Mouse (Mus musculus) limb, embryonic 11.5 days (tissue): ENCODE results near the gene Tbc1d14. TPM values are rescaled to one million over a fixed set of nuclear protein-coding genes. Genes with fewer than 3 reads are reported as not detected.

ENCODE experiments used
- ATAC-seq: fragments of 200-750 bp; cut with Nextera tagmentation; 2 replicates; pipeline ENCODE4 v1.8.0; 2017; ENCODE audit warnings: low read depth; ENCODE audit not compliant: insufficient number of reproducible peaks, low FRiP score, low TSS enrichment
- DNase-seq: peaks from one replicate; pipeline ENCODE4 v3.0.0-alpha.2; 2015; ENCODE audit warnings: low spot score
- H3K27ac ChIP-seq: fragments of 300-500 bp; sonication (generic); replicated peaks from 2 replicates; pipeline ENCODE4 v1.5.1; 2014; ENCODE audit warnings: low read depth, mild to moderate bottlenecking, low read length
- H3K27me3 ChIP-seq: fragments of 300-500 bp; sonication (generic); 2 replicates; pipeline ENCODE4 v1.6.1; 2014; ENCODE audit warnings: mild to moderate bottlenecking, low read length, mixed read lengths; ENCODE audit not compliant: control insufficient read depth, insufficient read depth
- H3K36me3 ChIP-seq: fragments of 300-500 bp; sonication (generic); 2 replicates; pipeline ENCODE4 v1.6.1; 2014; ENCODE audit warnings: mild to moderate bottlenecking, low read length, moderate library complexity, mixed read lengths; ENCODE audit not compliant: control insufficient read depth, insufficient read depth
- H3K4me1 ChIP-seq: fragments of 300-500 bp; sonication (generic); 2 replicates; pipeline ENCODE4 v1.6.1; 2014; ENCODE audit warnings: low read length, mixed read lengths; ENCODE audit not compliant: control insufficient read depth, insufficient read depth
- H3K4me2 ChIP-seq: fragments of 300-500 bp; sonication (generic); 2 replicates; pipeline ENCODE4 v1.6.1; 2014; ENCODE audit warnings: low read depth, mild to moderate bottlenecking, moderate library complexity; ENCODE audit not compliant: severe bottlenecking
- H3K4me3 ChIP-seq: fragments of 300-500 bp; sonication (generic); 2 replicates; pipeline ENCODE4 v1.5.1; 2014; ENCODE audit warnings: low read depth, low read length
- H3K9ac ChIP-seq: fragments of 300-500 bp; sonication (generic); 2 replicates; pipeline ENCODE4 v1.6.1; 2014; ENCODE audit warnings: mild to moderate bottlenecking, low read length
- H3K9me3 ChIP-seq: fragments of 300-500 bp; sonication (generic); 2 replicates; pipeline ENCODE4 v1.6.1; 2016; ENCODE audit warnings: low read length; ENCODE audit not compliant: control insufficient read depth
- WGBS: fragments of 180-500 bp; shearing (Covaris S2); extraction: QIAGEN DNeasy Blood & Tissue Kit; methylation state at CpG from one replicate; pipeline ENCODE4 v1.1.7; 2014; 5-methylcytosine and 5-hydroxymethylcytosine counted together
- polyA plus RNA-seq: library from polyadenylated mRNA; unstranded; fragments of >200 nt; fragmentation: Nextera tagmentation; extraction: Ambion mirVana; gene quantifications from 2 replicates; pipeline ENCODE4 v1.2.1, GENCODE M21; 2014

The Tbc1d14 gene
- polyA plus RNA-seq, 1 experiment from 2014 or later = 37.7 TPM

DNA sequence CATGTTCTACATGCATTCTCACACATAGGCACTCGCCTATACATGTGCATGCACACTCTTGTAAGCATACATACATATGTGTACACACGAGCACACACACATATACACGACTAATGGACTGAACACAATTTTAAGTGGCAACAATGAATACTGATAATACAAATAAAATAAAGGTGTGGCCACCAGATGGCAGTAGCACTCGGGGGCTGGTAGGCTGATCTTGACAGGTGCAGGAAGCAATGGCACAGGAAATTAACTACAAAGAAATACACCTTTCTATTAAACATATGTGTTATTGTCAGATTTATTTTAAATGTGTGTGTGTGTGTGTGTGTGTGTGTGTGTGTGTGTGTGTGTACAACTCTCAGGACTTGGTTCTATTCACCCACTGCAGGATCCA, 134.2 kb downstream of the Tbc1d14 start:
- no peaks in the 10 kb centered on the region for H3K9me3 ChIP-seq
- no peak overlapping the region for H3K9ac ChIP-seq
- no peak overlapping the region for H3K4me3 ChIP-seq
- no peak overlapping the region for H3K27ac ChIP-seq
- no peaks in the 10 kb centered on the region for H3K27me3 ChIP-seq
- 14% methylated on average over 4 of the region's 4 CpGs for WGBS
- H3K4me1 ChIP-seq = no peaks in the 10 kb centered on the region
- no peaks in the 10 kb centered on the region for H3K36me3 ChIP-seq
- no peak overlapping the region for H3K4me2 ChIP-seq
- DNase-seq = peak; percentile 63
- ATAC-seq = no peak

DNA sequence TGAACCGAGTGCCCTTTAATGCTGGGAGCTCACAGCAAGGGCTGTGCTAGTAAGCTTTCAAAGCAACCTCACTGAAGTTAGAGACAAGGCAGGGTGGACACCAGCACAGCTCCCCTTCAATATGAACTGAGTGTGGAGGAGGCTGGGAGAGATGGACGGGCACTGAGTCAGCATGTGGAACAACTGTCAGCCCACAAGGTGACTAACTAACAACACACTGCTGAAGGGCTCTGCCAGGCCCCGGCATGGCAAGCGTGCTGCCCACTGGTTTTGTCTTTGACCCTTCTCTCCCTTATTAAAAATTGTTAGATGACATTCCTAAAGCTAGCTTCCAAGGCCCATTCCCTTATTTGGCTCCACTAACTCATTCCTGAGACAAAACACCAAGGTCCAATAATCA, 135.4 kb downstream of the Tbc1d14 start:
- H3K27ac ChIP-seq = no peak overlapping the region
- no peak for ATAC-seq

GRCm38 (mm10) chr5:36452821-36453220, 140.3 kb downstream of the Tbc1d14 start:
- DNase-seq (no peak), ATAC-seq (no peak)
- 84% methylated on average over 6 of the region's 6 CpGs for WGBS
- no peaks in the 10 kb centered on the region for H3K9me3 ChIP-seq
- H3K4me1 ChIP-seq = 0 out of 2 replicates have a peak, but pooled peaks cover 4% of the 10 kb centered on the region
- H3K4me3 ChIP-seq = no peak overlapping the region
- H3K27ac ChIP-seq = no peak overlapping the region
- H3K27me3 ChIP-seq = no peaks in the 10 kb centered on the region
- H3K9ac ChIP-seq = no peak overlapping the region
- no peak overlapping the region for H3K4me2 ChIP-seq
- H3K36me3 ChIP-seq = no peaks in the 10 kb centered on the region

More for the DNA sequence above, 135.4 kb downstream of the Tbc1d14 start:
- Histone ChIP-seq H3K36me3 (no peaks in the 10 kb centered on the region), H3K27me3 (no peaks in the 10 kb centered on the region), H3K4me1 (no peaks in the 10 kb centered on the region), H3K9ac (no peak overlapping the region), H3K4me2 (no peak overlapping the region), H3K9me3 (no peaks in the 10 kb centered on the region), H3K4me3 (no peak overlapping the region)
- no peak for DNase-seq
- 73% methylated on average over 4 of the region's 4 CpGs for WGBS

- 77% methylated on average over 10 of the region's 10 CpGs for WGBS
- Histone ChIP-seq H3K27ac (no peak overlapping the region), H3K9me3 (no peaks in the 10 kb centered on the region), H3K4me2 (no peak overlapping the region), H3K4me1 (0 out of 2 replicates have a peak, but pooled peaks cover 4% of the 10 kb centered on the region), H3K4me3 (no peak overlapping the region), H3K9ac (no peak overlapping the region), H3K27me3 (no peaks in the 10 kb centered on the region), H3K36me3 (no peaks in the 10 kb centered on the region)
- no peak for DNase-seq
- no peak for ATAC-seq
Observed at GRCm38 (mm10) chr5:36451872-36452389, 141.1 kb downstream of the Tbc1d14 start.

DNA sequence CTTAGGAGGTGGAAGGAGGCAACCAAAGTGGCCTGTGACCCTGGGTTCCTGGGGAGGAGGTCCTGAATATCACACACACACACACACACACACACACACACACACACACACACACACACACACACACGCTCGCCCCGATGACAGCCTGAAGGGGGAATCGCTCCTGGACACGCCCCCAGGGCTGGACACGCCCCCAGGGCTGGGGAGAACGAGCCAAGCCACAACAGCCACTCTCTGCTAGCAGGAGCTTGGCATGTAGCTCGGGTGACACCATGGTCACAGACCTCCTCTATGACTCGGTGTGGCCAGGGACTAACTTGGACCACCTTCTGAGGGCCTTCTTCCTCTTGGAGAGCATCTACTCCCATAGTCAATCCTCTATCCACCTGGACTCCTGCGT, 142.0 kb downstream of the Tbc1d14 start:
- Histone ChIP-seq H3K27me3 (no peaks in the 10 kb centered on the region), H3K4me3 (no peak overlapping the region), H3K36me3 (no peaks in the 10 kb centered on the region), H3K9me3 (no peaks in the 10 kb centered on the region), H3K4me1 (0 out of 2 replicates have a peak, but pooled peaks cover 4% of the 10 kb centered on the region), H3K27ac (no peak overlapping the region), H3K4me2 (no peak overlapping the region), H3K9ac (no peak overlapping the region)
- 30% methylated on average over 8 of the region's 10 CpGs for WGBS
- ATAC-seq (no peak), DNase-seq (peak; percentile 36)

DNA sequence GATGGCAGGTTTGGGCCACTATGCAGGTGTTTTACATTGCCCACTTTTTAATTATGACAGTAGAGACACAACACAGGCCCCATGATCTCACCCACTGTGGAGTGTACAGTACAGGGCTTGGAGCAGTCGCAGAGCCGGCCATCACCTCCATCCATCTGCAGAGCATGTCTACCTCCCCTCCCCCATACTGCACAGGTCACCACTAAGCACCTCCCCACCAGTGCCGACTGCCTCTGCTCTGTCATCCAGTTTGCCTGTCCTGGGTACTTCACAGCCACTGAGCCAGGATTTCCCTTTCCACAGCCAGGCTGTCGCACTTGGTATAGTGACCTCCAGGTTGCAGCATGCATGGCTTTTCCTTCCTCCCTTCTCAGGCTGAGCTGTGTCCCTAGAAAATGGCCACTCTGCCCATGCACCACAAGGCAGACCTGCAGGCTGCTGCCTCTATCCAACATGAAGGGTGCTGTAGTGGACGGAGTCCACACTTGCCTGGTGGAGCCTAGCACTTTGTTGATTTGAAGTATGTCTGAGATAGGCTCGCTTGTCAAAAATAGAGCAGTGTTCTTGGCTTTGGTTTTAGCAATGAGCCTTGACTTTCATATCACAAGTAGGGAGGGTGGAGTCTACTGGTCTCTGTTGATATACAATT, 143.2 kb downstream of the Tbc1d14 start:
- Histone ChIP-seq H3K4me2 (no peak overlapping the region), H3K4me3 (no peak overlapping the region), H3K4me1 (0 out of 2 replicates have a peak, but pooled peaks cover 4% of the 10 kb centered on the region), H3K27ac (no peak overlapping the region), H3K9ac (no peak overlapping the region; the same call in 1 of the 2 replicates), H3K36me3 (no peaks in the 10 kb centered on the region), H3K27me3 (no peaks in the 10 kb centered on the region), H3K9me3 (no peaks in the 10 kb centered on the region)
- no peak for ATAC-seq
- no peak for DNase-seq
- WGBS = 67% methylated on average over 6 of the region's 6 CpGs

GRCm38 (mm10) chr5:36447872-36448271, 145.2 kb downstream of the Tbc1d14 start:
- no peaks in the 10 kb centered on the region for H3K9me3 ChIP-seq
- H3K36me3 ChIP-seq = no peaks in the 10 kb centered on the region
- 95% methylated on average over 12 of the region's 12 CpGs for WGBS
- no peak overlapping the region for H3K27ac ChIP-seq
- H3K4me2 ChIP-seq = no peak overlapping the region
- H3K9ac ChIP-seq = no peak overlapping the region
- H3K4me1 ChIP-seq = 0 out of 2 replicates have a peak, but pooled peaks cover 4% of the 10 kb centered on the region
- no peak overlapping the region for H3K4me3 ChIP-seq
- no peaks in the 10 kb centered on the region for H3K27me3 ChIP-seq
- ATAC-seq (no peak), DNase-seq (no peak)

- DNase-seq (no peak), ATAC-seq (no peak)
- no peak overlapping the region for H3K4me2 ChIP-seq
- no peaks in the 10 kb centered on the region for H3K9me3 ChIP-seq
- no peaks in the 10 kb centered on the region for H3K36me3 ChIP-seq
- WGBS = 33% methylated on average over 9 of the region's 9 CpGs
- H3K4me1 ChIP-seq = 0 out of 2 replicates have a peak, but pooled peaks cover 4% of the 10 kb centered on the region
- H3K4me3 ChIP-seq = no peak overlapping the region
- H3K27me3 ChIP-seq = no peaks in the 10 kb centered on the region
- H3K27ac ChIP-seq = no peak overlapping the region
- no peak overlapping the region for H3K9ac ChIP-seq
Observed at GRCm38 (mm10) chr5:36446166-36446890, 146.7 kb downstream of the Tbc1d14 start.
